Mouse (Mus musculus) E14TG2a.4 (cell line): Measurements from ENCODE around the gene Slc5a6.
A peak's percentile ranks its signal among the peaks of the same experiment; 100 is the strongest.
"Not testable (repeated sequence)": the region's sequence is repeated elsewhere in the genome, so short reads cannot be mapped to it uniquely, and the experiment has no call there.

Experiments
- H3K27me3 ChIP-seq: 2 replicates; pipeline ENCODE4 v1.6.1; 2014; ENCODE audit warnings: low read length, control low read depth; ENCODE audit not compliant: insufficient read depth
- H3K36me3 ChIP-seq: 2 replicates; pipeline ENCODE4 v1.6.1; 2014; ENCODE audit warnings: low read length, control low read depth; ENCODE audit not compliant: insufficient read depth
- H3K4me1 ChIP-seq: replicated peaks from 2 replicates; pipeline ENCODE4 v1.6.1; 2014; ENCODE audit warnings: low read depth, low read length, control low read depth
- H3K4me3 ChIP-seq: replicated peaks from 2 replicates; pipeline ENCODE4 v1.5.1; 2014; ENCODE audit warnings: mild to moderate bottlenecking, low read length
- H3K9me3 ChIP-seq: 2 replicates; pipeline ENCODE4 v1.6.1; 2014; ENCODE audit warnings: low read length, control low read depth
- CTCF ChIP-seq: conservative IDR thresholded peaks from 2 replicates; pipeline ENCODE4 v1.5.1; 2014; ENCODE audit warnings: low read length
- NANOG ChIP-seq: IDR thresholded peaks from 2 replicates; pipeline ENCODE4 v1.6.1; 2014; ENCODE audit warnings: borderline replicate concordance, low read length, mixed read lengths
- POU5F1 ChIP-seq: IDR thresholded peaks from 2 replicates; pipeline ENCODE4 v1.6.1; 2014; ENCODE audit warnings: low read length, borderline replicate concordance

Slc5a6 gene

GRCm38 (mm10) chr5:31023254-31023653, 25.5 kb downstream of the Slc5a6 start:
- Histone ChIP-seq H3K9me3 (no peaks in the 10 kb centered on the region), H3K36me3 (no peaks in the 10 kb centered on the region), H3K4me3 (no peak overlapping the region), H3K4me1 (peaks cover 27% of the 10 kb centered on the region), H3K27me3 (no peaks in the 10 kb centered on the region)
- TF ChIP-seq CTCF (no peak), POU5F1 (no peak), NANOG (no peak)

- TF ChIP-seq NANOG (no peak), CTCF (no peak), POU5F1 (no peak)
- Histone ChIP-seq H3K4me3 (no peak overlapping the region), H3K9me3 (no peaks in the 10 kb centered on the region), H3K36me3 (no peaks in the 10 kb centered on the region), H3K4me1 (peaks cover 25% of the 10 kb centered on the region), H3K27me3 (no peaks in the 10 kb centered on the region)
Measured at GRCm38 (mm10) chr5:31022690-31023089, 26.0 kb downstream of the Slc5a6 start.

GRCm38 (mm10) chr5:31021790-31022189, 26.9 kb downstream of the Slc5a6 start:
- peaks cover 19% of the 10 kb centered on the region for H3K4me1 ChIP-seq
- H3K9me3 ChIP-seq, H3K36me3 ChIP-seq, H3K4me3 ChIP-seq, H3K27me3 ChIP-seq: not testable (repeated sequence)

GRCm38 (mm10) chr5:31015913-31016312, 32.8 kb downstream of the Slc5a6 start:
- no peaks in the 10 kb centered on the region for H3K4me1 ChIP-seq
- no peaks in the 10 kb centered on the region for H3K9me3 ChIP-seq
- no peak for TF ChIP-seq NANOG
- TF ChIP-seq CTCF = no peak
- TF ChIP-seq POU5F1 = no peak
- H3K36me3 ChIP-seq = no peaks in the 10 kb centered on the region
- H3K4me3 ChIP-seq = no peak overlapping the region
- no peaks in the 10 kb centered on the region for H3K27me3 ChIP-seq

GRCm38 (mm10) chr5:31012737-31013136, 36.0 kb downstream of the Slc5a6 start:
- Histone ChIP-seq H3K27me3 (no peaks in the 10 kb centered on the region), H3K9me3 (no peaks in the 10 kb centered on the region), H3K4me3 (no peak overlapping the region), H3K36me3 (no peaks in the 10 kb centered on the region), H3K4me1 (no peaks in the 10 kb centered on the region)
- TF ChIP-seq NANOG (no peak), POU5F1 (no peak), CTCF (no peak)

- no peak overlapping the region for H3K4me3 ChIP-seq
- H3K4me1 ChIP-seq = peaks cover 3% of the 10 kb centered on the region; the same call in 1 of the 2 replicates
- no peaks in the 10 kb centered on the region for H3K36me3 ChIP-seq
- H3K27me3 ChIP-seq = no peaks in the 10 kb centered on the region
- TF ChIP-seq CTCF (peak; percentile 89), POU5F1 (no peak), NANOG (no peak)
- no peaks in the 10 kb centered on the region for H3K9me3 ChIP-seq
Measured at GRCm38 (mm10) chr5:31004184-31004583, 44.5 kb downstream of the Slc5a6 start.

- no peaks in the 10 kb centered on the region for H3K36me3 ChIP-seq
- TF ChIP-seq POU5F1 (no peak), NANOG (no peak), CTCF (peak; percentile 72)
- no peaks in the 10 kb centered on the region for H3K27me3 ChIP-seq
- no peaks in the 10 kb centered on the region for H3K9me3 ChIP-seq
- peaks cover 5% of the 10 kb centered on the region; the same call in 1 of the 2 replicates for H3K4me1 ChIP-seq
- no peak overlapping the region for H3K4me3 ChIP-seq
Measured at GRCm38 (mm10) chr5:31001560-31001959, 47.2 kb downstream of the Slc5a6 start.

- Histone ChIP-seq H3K27me3 (no peaks in the 10 kb centered on the region), H3K36me3 (no peaks in the 10 kb centered on the region), H3K4me1 (peaks cover 5% of the 10 kb centered on the region; the same call in 1 of the 2 replicates), H3K9me3 (no peaks in the 10 kb centered on the region), H3K4me3 (no peak overlapping the region)
- TF ChIP-seq POU5F1 (no peak), NANOG (no peak), CTCF (no peak)
Measured at GRCm38 (mm10) chr5:31000993-31001392, 47.7 kb downstream of the Slc5a6 start.

GRCm38 (mm10) chr5:31000122-31000521, 48.6 kb downstream of the Slc5a6 start:
- Histone ChIP-seq H3K36me3 (no peaks in the 10 kb centered on the region), H3K9me3 (no peaks in the 10 kb centered on the region), H3K4me3 (no peak overlapping the region), H3K4me1 (peaks cover 5% of the 10 kb centered on the region; the same call in 1 of the 2 replicates), H3K27me3 (no peaks in the 10 kb centered on the region)
- no peak for TF ChIP-seq NANOG
- TF ChIP-seq CTCF = no peak
- no peak for TF ChIP-seq POU5F1
